Comparison of ENCODE assay signal across 8 mouse cellular contexts in genomic region chr17:64600372-64601090, GRCm38 (mm10). TPM values are rescaled to one million over a fixed set of nuclear protein-coding genes. Genes with fewer than 3 reads are reported as not detected.
DNase-seq lines count a peak whose midpoint lies in the region; ATAC-seq lines count a peak whose summit lies in the region.

TSS of gene Man2a1 (plus strand) at chr17:64600736.

- peak; percentile 74 for DNase-seq in ES-CJ7 (ENCODE audit: low read depth, low spot score)
- DNase-seq in cerebellum, adult 11 months, result peak; percentile 87
- DNase-seq in forebrain, embryonic 14.5 days (ENCODE audit: low spot score), result peak; percentile 91
- peak; percentile 88 to 91 for DNase-seq in heart, postnatal 10 days
- DNase-seq in large intestine, adult 2 months (ENCODE audit: low read depth, low spot score), result peak; percentile 66
- DNase-seq in telencephalon, adult 2 months (ENCODE audit: low read depth, low spot score), result peak; percentile 68

- intact Hi-C loops in heart, postnatal 10 days (cut with DNase I), result loop anchor here (2.0 to 10.0 kb wide), 6 partner anchors 103 to 738 kb away; partner anchors contain the start of genes A930002H24Rik and Fer

- H3K9me3 ChIP-seq in forebrain, embryonic 14.5 days (replicated peaks; ENCODE audit: control insufficient read depth, low read length), result no peaks in the 10 kb centered on the region
- H3K9me3 ChIP-seq in liver, embryonic 16.5 days (replicated peaks; ENCODE audit: control insufficient read depth, low read length), result no peaks in the 10 kb centered on the region
- no peaks in the 10 kb centered on the region for H3K9me3 ChIP-seq in neural tube, embryonic 12.5 days

- peak within 1 kb of the TSS; percentile 83 for H3K4me3 ChIP-seq in forebrain, embryonic 14.5 days (ENCODE audit: low read depth, low read length)
- peak within 1 kb of the TSS; percentile 77 for H3K4me3 ChIP-seq in liver, embryonic 16.5 days (ENCODE audit: low read depth, low read length)
- peak within 1 kb of the TSS; percentile 66 for H3K4me3 ChIP-seq in neural tube, embryonic 12.5 days

- peaks cover 4% of the 10 kb centered on the region; the same call in 1 of the 2 replicates for H3K4me1 ChIP-seq in forebrain, embryonic 14.5 days (ENCODE audit: control insufficient read depth, insufficient read depth, low read length)
- peaks cover 12% of the 10 kb centered on the region for H3K4me1 ChIP-seq in liver, embryonic 16.5 days (ENCODE audit: control insufficient read depth, low read depth, low read length)
- peaks cover 27% of the 10 kb centered on the region; the same call in 1 of the 2 replicates for H3K4me1 ChIP-seq in neural tube, embryonic 12.5 days

- H3K27me3 ChIP-seq in forebrain, embryonic 14.5 days (replicated peaks; ENCODE audit: control insufficient read depth, insufficient read depth, low read length), result no peaks in the 10 kb centered on the region
- no peaks in the 10 kb centered on the region for H3K27me3 ChIP-seq in liver, embryonic 16.5 days (ENCODE audit: control insufficient read depth, insufficient read depth, low read depth, low read length)
- H3K27me3 ChIP-seq in neural tube, embryonic 12.5 days (replicated peaks), result no peaks in the 10 kb centered on the region

- peak within 1 kb of the TSS; percentile 87 for H3K9ac ChIP-seq in forebrain, embryonic 14.5 days (ENCODE audit: low read length)
- peak within 1 kb of the TSS; percentile 79 for H3K9ac ChIP-seq in liver, embryonic 16.5 days (ENCODE audit: low read depth, low read length)
- H3K9ac ChIP-seq in neural tube, embryonic 12.5 days, result peak within 1 kb of the TSS; percentile 84

- peak within 1 kb of the TSS; percentile 98 for H3K4me2 ChIP-seq in forebrain, embryonic 14.5 days (ENCODE audit: low read length)
- H3K4me2 ChIP-seq in liver, embryonic 16.5 days (ENCODE audit: low read depth, low read length), result peak within 1 kb of the TSS; percentile 87
- peak within 1 kb of the TSS; percentile 99 for H3K4me2 ChIP-seq in neural tube, embryonic 12.5 days (replicated peaks)

- no peaks in the 10 kb centered on the region for H3K36me3 ChIP-seq in forebrain, embryonic 14.5 days (ENCODE audit: control insufficient read depth, insufficient read depth, low read length)
- H3K36me3 ChIP-seq in liver, embryonic 16.5 days (ENCODE audit: control insufficient read depth, insufficient read depth), result no peaks in the 10 kb centered on the region
- H3K36me3 ChIP-seq in neural tube, embryonic 12.5 days, result no peaks in the 10 kb centered on the region

- H3K27ac ChIP-seq in forebrain, embryonic 14.5 days (ENCODE audit: low read depth, low read length), result peak within 1 kb of the TSS; percentile 86
- H3K27ac ChIP-seq in liver, embryonic 16.5 days (ENCODE audit: low read length), result peak within 1 kb of the TSS; percentile 83
- H3K27ac ChIP-seq in neural tube, embryonic 12.5 days, result peak within 1 kb of the TSS; percentile 70

- WGBS in forebrain, embryonic 14.5 days, result under 1% methylated on average over 48 of the region's 69 CpGs
- under 1% methylated on average over 65 of the region's 69 CpGs for WGBS in large intestine, adult 2 months
- under 1% methylated on average over 46 of the region's 69 CpGs for WGBS in liver, embryonic 16.5 days (ENCODE audit: insufficient replicate concordance)
- WGBS in neural tube, embryonic 12.5 days, result under 1% methylated on average over 19 of the region's 69 CpGs

- ATAC-seq in forebrain, embryonic 14.5 days, result peak; percentile 97
- ATAC-seq in liver, embryonic 16.5 days (ENCODE audit: low read depth), result peak; percentile 89
- ATAC-seq in neural tube, embryonic 12.5 days (ENCODE audit: low FRiP score, low read depth), result peak; percentile 97

RNA-seq across cellular contexts. Expression of gene Man2a1, which starts in this region (rescaled TPM):
- 1.6 and 2.2 TPM in 2 replicates for polyA plus RNA-seq in forebrain, embryonic 14.5 days (2014; fragmentation: Nextera tagmentation; extraction: Ambion mirVana)
- 10 to 100 TPM; 27.5 to 35.6 TPM for total RNA-seq in heart, postnatal 10 days (2021)
- 11.7 and 20.0 TPM in 2 replicates for polyA plus RNA-seq in large intestine, adult 2 months (2012; rRNA removed)
- polyA plus RNA-seq in liver, embryonic 16.5 days (2015; fragmentation: Nextera tagmentation; extraction: Ambion mirVana), result 5.6 and 6.3 TPM in 2 replicates
- 5.3 and 5.4 TPM in 2 replicates for polyA plus RNA-seq in neural tube, embryonic 12.5 days (2016; fragmentation: Nextera tagmentation; extraction: Ambion mirVana)

Comparison
In these comparisons a context has a peak if more than half of its experiments do, and no peak if none do; other contexts are left out.
1. Peak in every context shown above with its lines: DNase-seq, ATAC-seq, H3K4me3 ChIP-seq and H3K27ac ChIP-seq.